Mouse (Mus musculus) bone marrow, adult 2 months (tissue): ENCODE data around the gene Jpt1.

Source experiments
- CTCF ChIP-seq: fragments of 200-500 bp; IDR thresholded peaks from 2 replicates; pipeline ENCODE4 v1.5.1; 2011; ENCODE audit warnings: low read length, control low read depth; ENCODE audit not compliant: control insufficient read depth, insufficient read depth
- POLR2A ChIP-seq: fragments of 200-500 bp; IDR thresholded peaks from 2 replicates; pipeline ENCODE4 v1.6.1; 2011; ENCODE audit warnings: low read depth, mild to moderate bottlenecking, control low read depth, low read length, borderline replicate concordance; ENCODE audit not compliant: control insufficient read depth

DNA sequence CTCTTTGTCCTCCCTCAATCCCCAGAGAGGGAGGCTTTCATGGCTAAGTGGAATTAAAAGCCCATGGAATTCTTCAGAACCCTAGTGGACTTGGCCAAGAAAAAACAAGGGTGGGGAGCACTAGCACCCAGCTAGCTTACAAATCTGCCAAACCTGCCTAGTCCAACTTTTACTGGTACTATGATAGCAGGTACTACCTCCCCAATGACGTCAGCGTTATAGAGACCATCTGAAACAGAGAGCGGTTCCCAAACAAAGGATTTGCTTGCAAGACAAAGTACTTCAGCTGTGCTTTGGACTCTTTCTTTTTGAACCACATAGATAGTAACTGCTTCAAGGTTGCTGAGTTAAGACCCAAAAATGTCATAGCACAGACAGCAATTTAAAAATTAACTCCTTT is 2.2 kb downstream of the Jpt1 start:
- TF ChIP-seq POLR2A (no peak), CTCF (no peak)
